Mouse (Mus musculus) lung, postnatal 0 days (tissue): ENCODE measurements at regions not wholly inside any gene's neighbourhood (a gene's known extent, or its start where the extent isn't known, plus 50 kb on each side); places are given as distances from the start of the nearest gene placed in this dataset.

Source experiments
- ATAC-seq: fragments of 200-750 bp; cut with Nextera tagmentation; 2 replicates; pipeline ENCODE4 v1.8.0; 2017; ENCODE audit warnings: moderate library complexity
- DNase-seq: peaks from one replicate; pipeline ENCODE4 v3.0.0-alpha.2; 2016; ENCODE audit warnings: low spot score
- H3K27ac ChIP-seq: fragments of 300-500 bp; sonication (generic); 2 replicates; pipeline ENCODE4 v1.5.1; 2014; ENCODE audit warnings: antibody characterized with exemption, mild to moderate bottlenecking, low read length, mixed read lengths
- H3K27me3 ChIP-seq: fragments of 300-500 bp; sonication (generic); replicated peaks from 2 replicates; pipeline ENCODE4 v1.6.1; 2014; ENCODE audit warnings: low read length, mixed read lengths; ENCODE audit not compliant: insufficient read depth
- H3K36me3 ChIP-seq: fragments of 300-500 bp; sonication (generic); 2 replicates; pipeline ENCODE4 v1.6.1; 2014; ENCODE audit warnings: low read length, mixed read lengths; ENCODE audit not compliant: insufficient read depth
- H3K4me1 ChIP-seq: fragments of 300-500 bp; sonication (generic); 2 replicates; pipeline ENCODE4 v1.6.1; 2014; ENCODE audit warnings: antibody characterized with exemption, low read depth, low read length, mixed read lengths; ENCODE audit not compliant: insufficient read depth
- H3K4me2 ChIP-seq: fragments of 300-500 bp; sonication (generic); replicated peaks from 2 replicates; pipeline ENCODE4 v1.6.1; 2014; ENCODE audit warnings: low read depth, mild to moderate bottlenecking, low read length, moderate library complexity, mixed read lengths
- H3K4me3 ChIP-seq: fragments of 300-500 bp; sonication (generic); 2 replicates; pipeline ENCODE4 v1.5.1; 2014; ENCODE audit warnings: low read depth, low read length
- H3K9ac ChIP-seq: fragments of 300-500 bp; sonication (generic); replicated peaks from 2 replicates; pipeline ENCODE4 v1.6.1; 2014; ENCODE audit warnings: low read depth, mild to moderate bottlenecking
- H3K9me3 ChIP-seq: fragments of 300-500 bp; sonication (generic); 2 replicates; pipeline ENCODE4 v1.6.1; 2016; ENCODE audit warnings: low read length, mixed read lengths
- CTCF ChIP-seq: IDR thresholded peaks from 2 replicates; pipeline ENCODE4 v1.5.1; 2016; ENCODE audit warnings: antibody characterized with exemption, mild to moderate bottlenecking
- EP300 ChIP-seq: IDR thresholded peaks from 2 replicates; pipeline ENCODE4 v1.6.1; 2016; ENCODE audit warnings: antibody characterized with exemption, mild to moderate bottlenecking, control low read depth
- WGBS: fragments of 180-500 bp; shearing (Covaris S2); extraction: QIAGEN DNeasy Blood & Tissue Kit; methylation state at CpG from one replicate; pipeline ENCODE4 v1.1.7; 2014; 5-methylcytosine and 5-hydroxymethylcytosine counted together

DNA sequence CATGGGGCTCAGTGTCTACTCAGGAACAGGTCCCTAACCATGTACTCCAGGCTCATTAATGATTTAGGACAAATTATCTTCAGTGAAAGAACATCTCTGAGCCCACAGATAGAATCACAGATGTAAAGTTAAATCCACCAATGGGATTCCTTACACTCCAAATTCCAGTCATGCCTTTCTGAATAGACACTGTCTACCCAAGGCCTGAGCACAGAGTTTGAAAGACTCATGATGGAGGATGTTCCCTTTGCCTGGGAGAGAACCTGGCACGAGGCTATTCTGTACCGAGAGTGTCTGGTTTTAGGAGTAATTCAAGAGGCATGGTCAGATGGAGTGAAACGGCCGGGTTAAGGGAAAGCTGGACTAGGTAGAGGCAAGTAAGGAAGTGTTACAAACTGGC, 440.9 kb upstream of the Arglu1 start:
- Histone ChIP-seq H3K9me3 (no peaks in the 10 kb centered on the region), H3K27me3 (no peaks in the 10 kb centered on the region), H3K27ac (no peak overlapping the region), H3K4me2 (no peak overlapping the region), H3K4me3 (no peak overlapping the region), H3K4me1 (no peaks in the 10 kb centered on the region), H3K9ac (no peak overlapping the region), H3K36me3 (no peaks in the 10 kb centered on the region)
- DNase-seq (no peak), ATAC-seq (no peak)
- 72% methylated on average over 4 of the region's 4 CpGs for WGBS
- TF ChIP-seq CTCF, result no peak
- no peak for TF ChIP-seq EP300

DNA sequence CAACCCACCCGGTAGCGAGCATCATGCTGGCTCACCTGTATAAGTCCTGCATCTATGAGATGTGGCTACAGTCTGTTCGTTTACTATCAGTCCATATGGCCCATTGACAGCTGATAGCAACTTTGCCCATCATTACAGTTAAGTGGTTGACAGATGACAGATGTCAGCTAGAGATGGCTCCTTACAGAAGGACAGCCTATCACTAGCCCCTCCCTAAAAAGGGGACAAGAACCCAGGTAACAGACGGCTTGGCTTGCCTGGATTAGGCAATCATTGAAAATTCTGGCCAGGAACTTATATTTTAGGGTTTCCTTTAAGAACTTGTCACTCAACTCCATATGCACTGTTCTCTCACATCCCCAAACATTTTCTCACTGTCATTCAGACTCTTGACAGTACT, 434.2 kb upstream of the Arglu1 start:
- no peak overlapping the region for H3K4me2 ChIP-seq
- no peaks in the 10 kb centered on the region for H3K4me1 ChIP-seq
- H3K27me3 ChIP-seq, result no peaks in the 10 kb centered on the region
- H3K9ac ChIP-seq, result no peak overlapping the region
- H3K9me3 ChIP-seq, result no peaks in the 10 kb centered on the region
- no peak overlapping the region for H3K4me3 ChIP-seq
- 70% methylated on average over 4 of the region's 4 CpGs for whole genome bisulfite sequencing
- no peaks in the 10 kb centered on the region for H3K36me3 ChIP-seq
- no peak for ATAC-seq
- TF ChIP-seq CTCF (no peak), EP300 (no peak)
- DNase-seq, result no peak
- no peak overlapping the region for H3K27ac ChIP-seq

DNA sequence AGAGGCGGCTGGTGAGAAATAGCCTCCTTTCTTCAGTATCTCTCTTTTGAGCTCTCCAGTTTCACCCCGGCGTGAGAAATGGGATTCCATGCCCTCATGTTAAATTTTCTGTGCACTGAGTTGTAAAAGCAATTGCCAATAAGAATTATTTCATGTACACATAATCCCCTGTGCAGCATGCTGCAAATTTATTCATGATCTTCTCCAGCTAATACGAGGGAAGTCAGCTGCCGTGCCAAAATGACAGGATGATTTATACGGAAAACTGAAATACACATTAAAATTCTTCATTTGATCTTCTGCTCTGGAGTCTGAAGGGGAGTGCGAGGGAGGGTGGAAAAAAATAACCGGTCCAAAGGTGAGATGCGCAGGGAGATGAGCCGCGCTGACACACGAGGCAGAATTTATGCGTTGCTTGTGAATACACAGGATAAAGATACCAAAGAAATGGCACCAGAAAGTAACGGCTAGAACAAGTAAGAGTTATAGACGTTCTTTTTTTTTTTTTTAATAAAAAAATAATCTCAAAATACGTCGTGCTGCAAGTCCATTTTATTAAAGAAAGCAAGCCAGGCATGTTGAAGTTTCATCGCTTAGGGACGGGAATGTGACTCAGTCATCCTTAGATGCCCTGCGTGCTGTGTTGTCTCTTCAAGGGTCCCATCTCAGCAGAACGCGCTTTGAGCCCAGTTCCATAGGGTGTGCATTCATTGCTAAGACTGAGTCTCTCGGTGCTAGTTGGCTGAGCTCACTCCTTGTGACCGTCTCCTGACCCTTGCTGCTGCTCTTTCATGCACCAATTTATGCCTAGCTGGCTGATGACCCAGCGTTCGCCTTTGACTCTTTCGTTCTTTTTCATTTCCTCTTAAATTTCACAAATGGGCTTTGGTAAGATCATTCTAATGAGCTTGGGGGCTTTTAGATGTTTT, 427.8 kb upstream of the Arglu1 start:
- Histone ChIP-seq H3K4me2 (no peak overlapping the region), H3K9me3 (no peaks in the 10 kb centered on the region), H3K27me3 (no peaks in the 10 kb centered on the region), H3K4me1 (no peaks in the 10 kb centered on the region), H3K9ac (no peak overlapping the region), H3K36me3 (no peaks in the 10 kb centered on the region), H3K4me3 (no peak overlapping the region), H3K27ac (no peak overlapping the region)
- ATAC-seq (no peak), DNase-seq (no peak)
- TF ChIP-seq EP300 (no peak), CTCF (no peak)
- WGBS, result 76% methylated on average over 27 of the region's 27 CpGs

DNA sequence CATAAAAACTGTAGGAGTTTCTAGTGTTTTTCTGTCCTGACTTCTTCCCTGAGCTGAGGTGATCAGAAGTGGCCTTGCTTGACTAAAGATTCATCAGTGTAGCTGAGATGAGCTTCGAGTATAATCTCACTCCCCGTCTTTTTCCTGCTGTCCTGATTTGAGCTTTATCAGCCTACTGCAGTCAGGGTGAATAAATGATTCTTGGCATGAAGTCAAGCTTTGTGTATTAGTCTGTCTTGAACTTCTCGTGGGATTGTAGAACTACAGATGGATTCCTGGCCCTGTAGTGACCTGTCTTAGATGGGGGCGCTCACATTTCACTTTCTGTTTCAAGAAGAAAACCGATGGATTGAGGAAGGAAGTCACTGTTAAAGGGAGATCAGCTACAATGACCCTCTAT, 405.7 kb upstream of the Arglu1 start:
- Histone ChIP-seq H3K4me1 (no peaks in the 10 kb centered on the region; the same call in 1 of the 2 replicates), H3K27ac (no peak overlapping the region), H3K4me2 (no peak overlapping the region), H3K36me3 (no peaks in the 10 kb centered on the region), H3K9me3 (no peaks in the 10 kb centered on the region), H3K4me3 (no peak overlapping the region), H3K27me3 (no peaks in the 10 kb centered on the region), H3K9ac (no peak overlapping the region)
- 38% methylated on average over 5 of the region's 5 CpGs for WGBS
- ATAC-seq (peak; percentile 73), DNase-seq (peak; percentile 48)
- TF ChIP-seq CTCF, result no peak
- peak; percentile 67; the same call in 1 of the 2 replicates for TF ChIP-seq EP300

DNA sequence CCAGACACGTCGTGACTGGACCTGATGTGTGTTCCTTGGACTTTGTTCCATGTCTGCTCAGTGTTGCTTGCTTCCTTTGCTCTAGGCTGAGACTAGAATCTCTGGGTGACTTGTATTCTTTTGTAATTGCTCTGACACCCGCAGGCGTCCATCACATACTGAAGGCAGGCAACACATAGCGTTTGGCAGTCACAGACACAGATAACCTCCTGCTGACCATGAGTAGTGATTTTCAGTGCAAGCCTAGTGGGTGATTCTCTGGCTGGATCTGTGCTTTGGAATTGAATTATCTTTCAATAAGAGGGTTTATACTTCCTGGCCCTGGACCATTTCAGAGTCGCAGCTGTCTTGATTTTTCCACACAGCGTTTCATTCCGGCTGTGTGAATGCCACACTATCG, 403.7 kb upstream of the Arglu1 start:
- DNase-seq (peak; percentile 15), ATAC-seq (no peak)
- no peaks in the 10 kb centered on the region; the same call in 1 of the 2 replicates for H3K4me1 ChIP-seq
- H3K9me3 ChIP-seq, result no peaks in the 10 kb centered on the region
- H3K4me2 ChIP-seq, result peak overlapping the region; percentile 12; the same call in 1 of the 2 replicates
- H3K27me3 ChIP-seq, result no peaks in the 10 kb centered on the region
- TF ChIP-seq CTCF (no peak), EP300 (no peak)
- H3K4me3 ChIP-seq, result no peak overlapping the region
- no peak overlapping the region for H3K9ac ChIP-seq
- WGBS, result 27% methylated on average over 9 of the region's 9 CpGs
- no peak overlapping the region for H3K27ac ChIP-seq
- no peaks in the 10 kb centered on the region for H3K36me3 ChIP-seq

DNA sequence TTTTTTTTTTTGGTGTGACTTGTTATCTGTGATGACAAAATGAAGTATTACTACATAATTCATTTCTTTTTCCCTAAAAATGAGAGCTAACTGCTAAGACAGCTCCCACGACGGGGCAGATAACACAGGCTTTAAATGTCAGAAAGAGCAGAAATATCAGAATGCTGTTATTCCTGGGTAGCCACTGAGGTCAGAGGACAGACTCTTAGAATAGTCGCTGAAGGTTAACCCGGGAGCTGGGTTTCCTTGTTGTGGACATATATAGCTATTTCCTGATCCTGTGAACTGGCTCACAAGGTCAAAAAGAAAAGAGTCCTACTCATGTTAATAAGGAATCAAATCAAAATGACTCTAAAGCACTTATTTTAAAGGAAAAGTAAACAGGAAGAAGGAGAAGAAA, 403.0 kb upstream of the Arglu1 start:
- H3K27me3 ChIP-seq, result no peaks in the 10 kb centered on the region
- H3K27ac ChIP-seq, result no peak overlapping the region
- 22% methylated on average over 4 of the region's 4 CpGs for WGBS
- no peaks in the 10 kb centered on the region for H3K9me3 ChIP-seq
- TF ChIP-seq CTCF (no peak), EP300 (no peak)
- no peaks in the 10 kb centered on the region; the same call in 1 of the 2 replicates for H3K4me1 ChIP-seq
- ATAC-seq (no peak), DNase-seq (peak; percentile 20)
- H3K4me3 ChIP-seq, result no peak overlapping the region
- no peaks in the 10 kb centered on the region for H3K36me3 ChIP-seq
- no peak overlapping the region for H3K4me2 ChIP-seq
- no peak overlapping the region for H3K9ac ChIP-seq
